ENCODE assay signal across 9 mouse cellular contexts in genomic region chr14:46661118-46661791, GRCm38 (mm10).
DNase-seq lines count a peak whose midpoint lies in the region; ATAC-seq lines count a peak whose summit lies in the region.
"Had no signal": no experiment of that assay in that cellular context is flagged by ENCODE, and none has a peak within 500 bp of the region (broad histone marks: within the 10 kb centered on the region; RNA-seq: fewer than 3 reads in every experiment).

No protein-coding gene starts in this region.

- no peaks in the 10 kb centered on the region for H3K36me3 ChIP-seq in kidney, embryonic 15.5 days
- no peaks in the 10 kb centered on the region for H3K36me3 ChIP-seq in limb, embryonic 11.5 days (ENCODE audit: control insufficient read depth, insufficient read depth, low read length)

- DNase-seq in kidney, adult 18-20 months, result no peak
- DNase-seq in 3T3-L1 (ENCODE audit: low read depth, low spot score) (peak; percentile 7), NIH3T3 (ENCODE audit: low read depth) (peak; percentile 13)
- no peak for DNase-seq in limb, embryonic 11.5 days (ENCODE audit: low spot score)
- no peak for DNase-seq in testis, postnatal 14 days (ENCODE audit: low spot score)
- DNase-seq in cerebellum, adult 11-12 months, result no peak
- DNase-seq: cerebellum, postnatal 36 days; thymus, postnatal 4 days had no signal

- peak; percentile 16; the same call in 1 of the 2 replicates for ATAC-seq in kidney, embryonic 15.5 days (replicated peaks; ENCODE audit: low FRiP score)
- peak; percentile 19; the same call in 1 of the 2 replicates for ATAC-seq in limb, embryonic 11.5 days (ENCODE audit: insufficient number of reproducible peaks, low FRiP score, low TSS enrichment, low read depth)

- H3K27ac ChIP-seq in kidney, embryonic 15.5 days, result no peak overlapping the region
- no peak overlapping the region for H3K27ac ChIP-seq in limb, embryonic 11.5 days (replicated peaks; ENCODE audit: low read depth, low read length)

- no peak overlapping the region for H3K4me2 ChIP-seq in kidney, embryonic 15.5 days
- no peak overlapping the region for H3K4me2 ChIP-seq in limb, embryonic 11.5 days (ENCODE audit: low read depth, severe bottlenecking)

- H3K4me1 ChIP-seq in kidney, embryonic 15.5 days, result peaks cover 43% of the 10 kb centered on the region
- peaks cover 23% of the 10 kb centered on the region for H3K4me1 ChIP-seq in limb, embryonic 11.5 days (ENCODE audit: control insufficient read depth, insufficient read depth, low read length)

- H3K9ac ChIP-seq in kidney, embryonic 15.5 days, result no peak overlapping the region
- no peak overlapping the region for H3K9ac ChIP-seq in limb, embryonic 11.5 days (ENCODE audit: low read length)

- no peaks in the 10 kb centered on the region for H3K27me3 ChIP-seq in kidney, embryonic 15.5 days
- H3K27me3 ChIP-seq in limb, embryonic 11.5 days (ENCODE audit: control insufficient read depth, insufficient read depth, low read length), result no peaks in the 10 kb centered on the region

- WGBS in kidney, embryonic 15.5 days, result 37% methylated on average over 3 of the region's 3 CpGs
- WGBS in limb, embryonic 11.5 days, result 42% methylated on average over 3 of the region's 3 CpGs

- no peaks in the 10 kb centered on the region for H3K9me3 ChIP-seq in kidney, embryonic 15.5 days (replicated peaks)
- no peaks in the 10 kb centered on the region for H3K9me3 ChIP-seq in limb, embryonic 11.5 days (ENCODE audit: control insufficient read depth, low read length)

- no peak overlapping the region for H3K4me3 ChIP-seq in kidney, embryonic 15.5 days (replicated peaks)
- no peak overlapping the region for H3K4me3 ChIP-seq in limb, embryonic 11.5 days (ENCODE audit: low read depth, low read length)

Comparison
In these comparisons a context has a peak if more than half of its experiments do, and no peak if none do; other contexts are left out.
1. DNase-seq: peak in 3T3-L1 (single experiment) and NIH3T3 (single experiment); none in kidney, adult 18-20 months (single experiment), limb, embryonic 11.5 days (single experiment), testis, postnatal 14 days (single experiment) and cerebellum, adult 11-12 months (single experiment).